Mouse (Mus musculus): Measurements from ENCODE around the gene Abtb1. TPM values are rescaled to one million over a fixed set of nuclear protein-coding genes. Genes with fewer than 3 reads are reported as not detected.

Gene Abtb1
- polyA plus RNA-seq, 1 experiment from 2014 or later: 27.2 TPM

DNA sequence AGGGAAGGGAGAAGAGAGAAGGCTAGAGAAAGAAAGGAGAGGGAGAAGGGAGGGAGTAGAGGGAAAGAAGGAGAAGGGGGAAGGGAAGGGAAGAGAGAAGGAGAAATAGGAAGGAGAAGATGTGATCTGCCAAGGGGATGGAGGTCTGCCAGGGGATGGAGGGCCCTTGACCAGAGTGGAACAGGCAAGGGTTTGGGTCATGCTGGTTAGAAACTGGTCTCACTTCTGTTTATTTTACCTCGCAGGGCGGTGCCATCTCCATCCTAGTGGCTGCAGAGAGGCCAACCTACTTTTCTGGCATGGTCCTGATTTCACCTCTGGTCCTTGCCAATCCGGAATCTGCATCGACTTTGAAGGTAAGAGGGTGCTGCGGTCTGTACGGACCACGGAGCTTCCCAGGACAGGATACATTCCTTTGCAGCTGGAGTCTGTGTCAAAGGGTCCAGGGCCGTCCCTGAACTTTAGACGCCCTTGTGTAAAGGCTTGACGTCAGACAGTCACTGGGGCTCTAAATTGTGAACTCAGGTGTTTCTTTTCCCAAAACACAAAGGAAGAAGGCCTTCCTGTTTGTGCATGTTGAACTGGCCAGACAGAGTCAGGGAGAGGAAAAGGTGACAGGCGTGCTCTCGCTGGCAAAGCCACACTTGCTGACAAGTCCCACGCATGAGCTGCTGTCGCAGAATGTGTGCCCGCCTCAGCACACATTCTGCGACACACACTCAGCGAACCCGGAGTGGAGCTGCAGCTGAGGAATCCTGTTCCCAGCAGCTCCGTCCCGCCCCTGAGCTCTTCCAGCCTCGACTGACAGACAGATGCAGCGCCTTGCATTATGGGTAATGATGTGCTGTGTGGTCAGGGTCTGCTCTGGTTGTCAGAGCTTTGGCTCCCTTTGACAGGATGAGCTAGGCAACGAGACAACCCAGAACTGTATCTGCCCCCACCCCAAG lies 32.4 kb downstream of the Abtb1 start:
- peak overlapping the region; percentile 75 for H3K27ac ChIP-seq

DNA sequence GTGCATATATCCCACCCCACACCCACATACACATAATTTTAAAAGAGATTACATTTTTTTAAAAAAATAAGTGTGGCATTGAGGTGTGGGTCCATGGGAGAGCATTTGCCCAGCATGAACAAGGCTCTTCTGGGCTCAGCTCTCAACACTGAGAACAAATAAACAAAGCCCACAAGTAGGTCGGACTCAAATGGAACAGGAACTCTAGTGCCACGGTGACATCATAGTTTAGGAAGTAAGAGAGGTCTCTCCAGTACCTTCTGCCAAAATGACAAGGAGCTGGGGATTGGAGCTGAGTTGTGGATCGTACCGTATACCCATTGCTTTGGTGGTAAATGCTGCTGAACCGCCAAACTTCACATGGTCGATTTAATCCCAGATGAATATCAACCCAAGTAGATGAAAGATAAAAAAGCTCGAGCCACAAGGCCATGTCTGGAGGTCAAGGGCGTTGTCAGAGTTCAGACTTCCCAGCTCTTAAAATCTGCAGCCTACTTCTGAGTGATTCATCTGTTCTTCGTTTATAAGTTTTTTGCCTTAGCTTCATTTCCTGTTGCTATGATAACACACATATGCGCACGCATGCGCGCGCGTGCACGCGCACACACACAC lies 36.7 kb downstream of the Abtb1 start:
- Histone ChIP-seq H3K4me1 (replicated peaks) (peaks cover 48% of the 10 kb centered on the region), H3K36me3 (no peaks in the 10 kb centered on the region), H3K4me3 (no peak overlapping the region), H3K27ac (no peak overlapping the region), H3K27me3 (ENCODE audit: insufficient read depth, poor library complexity, severe bottlenecking) (no peaks in the 10 kb centered on the region), H3K9me3 (no peaks in the 10 kb centered on the region)
- WGBS: 93% methylated on average over 17 of the region's 17 CpGs
- DNase-seq (ENCODE audit: low spot score): no peak

More for the DNA sequence above, 32.4 kb downstream of the Abtb1 start:
- Histone ChIP-seq H3K9me3 (no peaks in the 10 kb centered on the region), H3K4me3 (no peak overlapping the region), H3K27me3 (ENCODE audit: insufficient read depth, poor library complexity, severe bottlenecking) (no peaks in the 10 kb centered on the region), H3K4me1 (replicated peaks) (peaks cover 52% of the 10 kb centered on the region), H3K36me3 (no peaks in the 10 kb centered on the region)
- 74% methylated on average over 23 of the region's 23 CpGs for WGBS
- no peak for DNase-seq (ENCODE audit: low spot score)

DNA sequence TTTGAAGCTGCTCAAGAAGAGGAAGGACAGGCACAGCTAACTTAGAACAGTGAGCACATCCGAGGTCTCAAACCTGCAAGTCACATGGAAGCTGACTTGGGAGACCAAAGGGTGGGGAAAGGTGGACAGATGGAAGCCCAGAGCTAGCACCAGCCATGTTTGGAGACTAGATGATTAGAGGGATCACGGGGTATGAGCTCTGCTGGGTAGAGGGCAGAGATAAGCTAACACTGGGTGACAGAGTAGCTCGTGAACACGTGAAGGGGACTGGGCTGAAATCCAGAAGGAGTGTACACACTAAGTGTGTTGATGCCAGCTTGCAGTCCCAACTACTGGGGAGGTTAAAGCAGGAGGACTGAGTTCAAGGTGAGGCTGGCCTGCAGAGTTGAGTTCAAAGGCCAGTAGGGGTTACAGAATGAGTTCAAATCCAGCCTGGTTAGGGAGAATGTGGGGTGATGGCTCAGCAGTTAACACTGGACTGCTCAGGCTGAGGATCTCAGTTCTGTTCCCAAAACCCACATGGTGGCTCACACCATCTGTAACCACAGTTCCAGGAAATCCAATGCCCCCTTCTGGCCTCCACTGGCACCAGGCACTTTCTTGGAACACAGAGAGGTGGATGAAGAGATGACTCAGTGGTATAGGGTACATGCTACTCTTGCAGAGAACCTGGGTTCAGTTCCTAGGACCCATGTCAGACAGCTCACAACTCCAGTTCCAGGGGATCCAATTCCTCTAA lies 37.7 kb downstream of the Abtb1 start:
- H3K4me1 ChIP-seq (replicated peaks): peaks cover 39% of the 10 kb centered on the region
- WGBS: 90% methylated on average over 4 of the region's 4 CpGs

DNA sequence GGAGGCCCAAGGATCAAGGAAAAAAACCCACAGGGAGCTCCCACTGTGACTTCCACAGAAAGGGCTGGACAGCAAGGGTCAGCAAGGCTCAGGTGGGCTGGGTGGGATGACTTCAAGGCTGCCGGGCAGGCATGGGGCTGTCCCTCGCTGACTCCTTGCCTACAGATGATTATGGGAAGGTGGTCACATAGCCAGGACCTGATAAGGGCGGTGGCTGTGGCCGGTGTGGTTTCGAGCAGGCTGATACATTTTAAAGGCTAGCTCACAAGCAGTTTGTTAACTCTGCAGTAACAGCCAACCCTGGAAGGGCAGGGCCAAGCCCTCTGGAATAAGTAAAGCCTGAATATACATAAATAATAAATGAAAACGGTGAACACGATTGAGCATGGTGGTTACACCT lies 38.7 kb downstream of the Abtb1 start:
- H3K27ac ChIP-seq: no peak overlapping the region
- WGBS: 90% methylated on average over 7 of the region's 7 CpGs
- H3K4me1 ChIP-seq (replicated peaks): peaks cover 30% of the 10 kb centered on the region
- DNase-seq (ENCODE audit: low spot score): no peak
- H3K9me3 ChIP-seq: no peaks in the 10 kb centered on the region
- H3K36me3 ChIP-seq: no peaks in the 10 kb centered on the region
- no peak overlapping the region for H3K4me3 ChIP-seq
- H3K27me3 ChIP-seq (ENCODE audit: insufficient read depth, poor library complexity, severe bottlenecking): no peaks in the 10 kb centered on the region

More for the DNA sequence above, 37.7 kb downstream of the Abtb1 start:
- no peaks in the 10 kb centered on the region for H3K27me3 ChIP-seq (ENCODE audit: insufficient read depth, poor library complexity, severe bottlenecking)
- no peak overlapping the region for H3K4me3 ChIP-seq
- H3K36me3 ChIP-seq: no peaks in the 10 kb centered on the region
- no peak overlapping the region for H3K27ac ChIP-seq
- no peaks in the 10 kb centered on the region for H3K9me3 ChIP-seq
- no peak for DNase-seq (ENCODE audit: low spot score)

DNA sequence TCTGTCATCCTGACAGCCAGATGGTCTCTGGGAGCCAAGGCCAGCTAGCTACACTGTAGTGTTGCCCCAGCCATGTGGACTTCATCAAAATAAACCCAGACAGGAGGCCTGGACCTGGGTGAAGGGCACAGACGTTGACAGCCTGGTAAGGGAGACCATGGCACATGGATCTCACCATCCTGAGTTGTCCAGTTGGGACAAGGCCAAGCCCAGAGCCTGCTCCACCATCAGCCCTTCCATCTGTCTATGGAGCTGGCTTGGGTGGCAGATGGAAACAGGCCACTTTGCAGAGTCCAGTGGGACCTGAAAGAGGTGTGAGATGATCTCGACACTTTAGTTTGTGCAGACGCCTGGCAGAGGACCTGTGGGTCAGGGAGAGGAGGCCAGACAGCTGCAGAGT lies 41.0 kb downstream of the Abtb1 start:
- H3K9me3 ChIP-seq: no peaks in the 10 kb centered on the region
- H3K4me1 ChIP-seq (replicated peaks): peaks cover 20% of the 10 kb centered on the region
- peak overlapping the region; percentile 25; the same call in 1 of the 2 replicates for H3K27ac ChIP-seq
- H3K4me3 ChIP-seq: no peak overlapping the region
- H3K36me3 ChIP-seq: no peaks in the 10 kb centered on the region
- WGBS: 53% methylated on average over 3 of the region's 3 CpGs
- H3K27me3 ChIP-seq (ENCODE audit: insufficient read depth, poor library complexity, severe bottlenecking): no peaks in the 10 kb centered on the region
- no peak for DNase-seq (ENCODE audit: low spot score)

DNA sequence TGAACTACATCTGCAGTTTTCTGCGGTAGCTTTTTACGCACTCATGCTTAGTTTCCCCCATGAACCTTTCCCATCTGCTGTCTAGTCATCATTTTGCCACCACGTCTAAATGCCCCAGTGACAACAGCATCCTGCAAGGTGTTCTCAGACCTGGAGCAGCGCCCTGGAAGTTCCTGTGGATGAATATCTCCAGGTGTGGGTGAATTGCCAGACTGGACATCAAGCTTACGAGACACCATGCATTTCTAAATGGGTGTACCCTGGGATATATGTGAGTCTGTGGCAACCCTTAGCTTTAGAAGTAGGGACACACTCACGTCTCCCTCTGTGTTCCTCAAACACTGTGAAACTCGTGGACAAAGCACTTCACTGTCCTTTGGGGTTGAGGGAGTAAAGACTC lies 41.6 kb downstream of the Abtb1 start:
- 85% methylated on average over 7 of the region's 7 CpGs for WGBS
- Histone ChIP-seq H3K4me1 (replicated peaks) (peaks cover 25% of the 10 kb centered on the region), H3K36me3 (no peaks in the 10 kb centered on the region), H3K27ac (no peak overlapping the region), H3K27me3 (ENCODE audit: insufficient read depth, poor library complexity, severe bottlenecking) (no peaks in the 10 kb centered on the region), H3K4me3 (no peak overlapping the region), H3K9me3 (no peaks in the 10 kb centered on the region)
- DNase-seq (ENCODE audit: low spot score): no peak

DNA sequence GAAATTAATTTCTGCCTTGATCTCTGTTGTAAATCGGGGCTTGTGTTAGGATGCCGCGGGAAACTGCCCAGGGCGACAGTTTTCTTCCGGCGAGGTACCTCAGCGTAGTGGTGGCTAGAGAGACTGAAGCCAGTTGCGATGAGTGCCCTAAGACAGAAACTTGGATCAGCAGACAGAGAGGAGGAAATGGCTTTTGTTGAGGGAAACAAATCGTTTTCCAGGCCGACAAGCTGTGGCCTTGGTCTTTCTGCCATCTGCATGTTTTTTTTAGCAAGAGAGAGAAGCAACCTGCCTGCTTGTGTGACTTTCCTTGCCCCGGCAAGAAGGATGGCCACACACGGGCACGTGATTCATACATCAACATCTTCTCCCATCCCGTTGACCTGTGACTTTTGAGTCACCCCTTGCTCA lies 47.2 kb downstream of the Abtb1 start:
- Histone ChIP-seq H3K4me3 (no peak overlapping the region), H3K27ac (no peak overlapping the region), H3K27me3 (ENCODE audit: insufficient read depth, poor library complexity, severe bottlenecking) (no peaks in the 10 kb centered on the region), H3K4me1 (replicated peaks) (peaks cover 50% of the 10 kb centered on the region), H3K36me3 (no peaks in the 10 kb centered on the region), H3K9me3 (no peaks in the 10 kb centered on the region)
- DNase-seq (ENCODE audit: low spot score): no peak
- WGBS: 77% methylated on average over 14 of the region's 14 CpGs

DNA sequence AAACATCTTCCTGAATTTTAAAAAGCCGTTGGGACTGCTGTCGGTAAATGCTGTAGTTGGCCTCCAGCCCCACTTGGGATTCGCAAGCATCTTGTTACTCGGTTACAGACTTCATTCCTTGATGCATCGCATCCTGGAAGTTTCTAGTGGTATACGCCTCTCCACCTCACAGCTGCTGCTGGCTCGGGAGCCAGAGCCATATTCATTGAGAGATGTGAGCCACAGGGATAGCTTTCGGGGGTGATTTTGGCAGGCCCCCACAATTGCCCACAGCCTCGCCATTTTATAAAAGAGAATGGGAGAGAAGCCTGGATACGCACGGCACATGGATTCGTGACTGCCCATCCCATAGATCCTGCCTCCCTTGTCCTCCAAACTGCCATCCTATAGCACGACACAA lies 47.9 kb downstream of the Abtb1 start:
- no peak for DNase-seq (ENCODE audit: low spot score)
- WGBS: 84% methylated on average over 13 of the region's 13 CpGs
- Histone ChIP-seq H3K36me3 (no peaks in the 10 kb centered on the region), H3K4me1 (replicated peaks) (peaks cover 56% of the 10 kb centered on the region), H3K9me3 (no peaks in the 10 kb centered on the region), H3K27me3 (ENCODE audit: insufficient read depth, poor library complexity, severe bottlenecking) (no peaks in the 10 kb centered on the region; the same call in 1 of the 2 replicates), H3K4me3 (no peak overlapping the region), H3K27ac (no peak overlapping the region)

DNA sequence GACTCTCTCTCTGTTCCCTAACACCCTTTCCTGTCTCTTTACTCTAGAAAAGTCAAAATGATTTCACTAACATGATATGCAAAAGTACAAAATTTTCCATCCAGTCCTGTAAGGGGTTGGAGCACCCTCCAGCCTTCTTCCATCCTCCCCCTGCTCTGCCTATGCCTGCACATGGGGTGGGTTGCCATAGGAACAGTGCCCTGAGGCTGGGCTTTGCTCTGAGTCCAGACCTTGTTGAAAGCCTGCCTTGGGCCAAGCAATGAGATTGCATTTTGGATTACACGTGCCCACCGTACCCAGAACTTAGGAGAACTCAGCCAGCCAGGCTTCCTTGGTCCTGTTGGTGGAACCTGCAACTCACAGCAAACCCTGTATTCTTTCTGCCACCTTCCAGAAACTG lies 48.5 kb downstream of the Abtb1 start:
- H3K4me1 ChIP-seq (replicated peaks): peaks cover 63% of the 10 kb centered on the region
- 0 out of 2 replicates have a peak overlapping the region, but pooled peaks have one; percentile 16 for H3K27ac ChIP-seq
- peak; percentile 47 for DNase-seq (ENCODE audit: low spot score)

DNA sequence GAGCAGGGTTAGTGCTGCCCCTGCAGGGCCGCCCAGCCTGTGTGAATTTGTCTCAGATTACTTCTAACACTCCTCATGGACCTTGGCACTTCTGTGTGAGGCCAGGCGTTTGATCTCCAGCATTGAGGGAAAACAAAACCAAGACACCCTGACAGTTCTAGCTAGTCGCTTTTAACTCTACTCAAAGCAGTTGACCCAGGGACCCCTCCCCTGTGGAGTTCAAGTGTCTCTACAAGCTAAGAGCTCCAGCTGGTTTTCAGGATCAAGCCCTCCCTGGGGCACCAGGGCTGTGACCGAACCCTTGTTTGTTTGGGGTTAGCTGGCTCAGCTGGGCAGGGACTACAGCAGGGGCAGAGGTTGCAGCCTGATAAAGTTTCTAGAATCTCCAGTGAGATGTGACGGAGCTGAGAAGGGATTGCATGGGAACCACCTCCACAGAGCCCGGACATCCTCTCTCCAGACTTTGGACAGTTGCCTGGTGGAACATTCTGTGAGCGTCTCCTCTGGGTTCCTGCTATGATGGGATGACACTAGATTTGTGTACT lies 49.6 kb downstream of the Abtb1 start:
- no peaks in the 10 kb centered on the region for H3K36me3 ChIP-seq
- WGBS: 33% methylated on average over 7 of the region's 7 CpGs
- DNase-seq (ENCODE audit: low spot score): peak; percentile 64
- peaks cover 72% of the 10 kb centered on the region for H3K4me1 ChIP-seq (replicated peaks)
- H3K9me3 ChIP-seq: no peaks in the 10 kb centered on the region
- H3K27me3 ChIP-seq (ENCODE audit: insufficient read depth, poor library complexity, severe bottlenecking): peaks cover 4% of the 10 kb centered on the region; the same call in 1 of the 2 replicates
- peak overlapping the region; percentile 40 for H3K27ac ChIP-seq
- no peak overlapping the region for H3K4me3 ChIP-seq

More for the DNA sequence above, 48.5 kb downstream of the Abtb1 start:
- 54% methylated on average over 2 of the region's 2 CpGs for WGBS
- H3K9me3 ChIP-seq: no peaks in the 10 kb centered on the region
- H3K27me3 ChIP-seq (ENCODE audit: insufficient read depth, poor library complexity, severe bottlenecking): no peaks in the 10 kb centered on the region; the same call in 1 of the 2 replicates
- no peak overlapping the region for H3K4me3 ChIP-seq
- no peaks in the 10 kb centered on the region for H3K36me3 ChIP-seq

DNA sequence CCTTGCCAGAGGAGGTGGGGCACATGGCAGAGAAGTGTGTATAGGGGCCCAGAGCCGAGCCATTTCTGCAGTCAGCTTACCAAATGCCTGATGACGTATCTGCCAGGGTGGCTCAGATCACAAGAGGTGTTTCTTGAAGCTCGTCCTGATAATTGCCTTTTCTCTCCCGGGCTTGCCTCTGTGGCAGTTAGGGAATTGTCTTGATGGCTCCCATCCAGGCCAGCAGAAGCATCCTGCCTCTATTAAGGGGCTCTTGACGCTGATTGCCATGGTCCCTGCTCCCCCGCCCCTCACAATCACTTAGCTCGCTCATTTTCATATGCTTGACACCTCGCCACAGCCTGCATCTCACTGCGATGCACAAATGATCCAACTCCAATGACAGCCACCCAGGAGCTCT lies 50.5 kb downstream of the Abtb1 start:
- peaks cover 81% of the 10 kb centered on the region for H3K4me1 ChIP-seq (replicated peaks)
- H3K27me3 ChIP-seq (ENCODE audit: insufficient read depth, poor library complexity, severe bottlenecking): peaks cover 7% of the 10 kb centered on the region; the same call in 1 of the 2 replicates
- no peaks in the 10 kb centered on the region for H3K36me3 ChIP-seq
- no peak for DNase-seq (ENCODE audit: low spot score)
- H3K27ac ChIP-seq: no peak overlapping the region
- H3K9me3 ChIP-seq: no peaks in the 10 kb centered on the region
- 55% methylated on average over 9 of the region's 9 CpGs for WGBS
- no peak overlapping the region for H3K4me3 ChIP-seq

DNA sequence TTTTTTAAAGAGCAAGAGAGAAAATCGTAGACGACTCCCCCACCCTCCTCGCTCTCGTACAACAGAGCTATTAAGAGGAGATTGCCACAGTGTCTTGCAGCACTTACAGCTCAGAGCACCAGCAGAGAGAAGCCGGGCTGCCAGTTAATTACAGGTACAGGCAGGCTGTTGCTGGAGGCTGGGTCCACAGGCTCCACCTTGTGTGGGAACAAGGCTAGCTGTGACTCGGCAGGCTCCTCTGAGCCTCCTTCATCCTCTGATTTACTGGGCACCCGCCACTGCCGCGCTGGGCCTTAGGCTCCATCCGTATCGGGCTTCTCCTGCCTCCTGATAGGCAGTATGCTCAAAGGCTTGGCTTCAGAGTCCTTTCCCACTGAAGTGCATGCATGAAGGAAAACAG lies 53.6 kb downstream of the Abtb1 start:
- Histone ChIP-seq H3K36me3 (no peaks in the 10 kb centered on the region), H3K27me3 (ENCODE audit: insufficient read depth, poor library complexity, severe bottlenecking) (peaks cover 7% of the 10 kb centered on the region; the same call in 1 of the 2 replicates), H3K4me3 (no peak overlapping the region), H3K27ac (peak overlapping the region; percentile 56; the same call in 1 of the 2 replicates), H3K4me1 (replicated peaks) (peaks cover 84% of the 10 kb centered on the region), H3K9me3 (no peaks in the 10 kb centered on the region)
- 76% methylated on average over 11 of the region's 11 CpGs for WGBS
- DNase-seq (ENCODE audit: low spot score): no peak

All from hindbrain, embryonic 10.5 days (tissue).